Mouse (Mus musculus): ENCODE measurements around the gene Barx2. TPM values are rescaled to one million over a fixed set of nuclear protein-coding genes. Genes with fewer than 3 reads are reported as not detected.

Gene Barx2
- total RNA-seq, 2 experiments from 2014 or later, result 5.8 to 7.4 TPM

DNA sequence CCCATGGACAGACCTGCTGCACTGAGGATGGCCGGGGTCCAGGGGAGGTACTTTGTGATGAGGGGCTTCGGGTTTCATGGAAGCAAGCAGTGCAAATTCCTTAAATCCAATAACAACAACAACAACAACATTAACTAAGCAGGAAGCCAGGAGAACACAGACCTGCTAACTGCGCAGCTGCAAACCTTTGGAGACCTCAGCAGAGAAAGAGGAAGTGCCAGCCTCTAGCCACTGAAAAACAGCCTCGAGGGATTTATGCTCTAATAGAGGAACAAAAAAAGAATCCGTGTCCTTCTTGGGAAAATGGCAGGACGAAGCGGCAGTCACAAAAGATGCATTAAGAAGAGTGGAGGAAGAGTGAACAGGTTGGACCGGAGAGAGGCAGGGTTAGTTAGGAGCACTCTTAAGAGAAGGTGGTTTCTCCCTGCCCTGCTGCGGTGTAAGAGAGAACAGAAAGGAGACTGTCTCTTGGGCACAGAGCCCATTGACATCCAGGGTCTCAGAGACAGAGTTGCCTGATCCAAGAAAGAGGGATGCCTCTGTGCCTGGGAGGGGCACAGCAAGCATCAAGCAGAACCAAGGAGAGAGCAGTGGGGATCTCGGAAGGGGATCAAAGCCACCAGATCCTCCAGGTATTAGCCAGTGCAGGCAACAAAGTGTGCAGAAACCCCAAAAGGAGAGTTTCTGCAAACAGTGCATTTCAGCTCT, 72.0 kb downstream of the Barx2 start:
- intact Hi-C loops (cut with DNase I), result no loop called here
- no peak for DNase-seq (ENCODE audit: low spot score in 2 of 2)

DNA sequence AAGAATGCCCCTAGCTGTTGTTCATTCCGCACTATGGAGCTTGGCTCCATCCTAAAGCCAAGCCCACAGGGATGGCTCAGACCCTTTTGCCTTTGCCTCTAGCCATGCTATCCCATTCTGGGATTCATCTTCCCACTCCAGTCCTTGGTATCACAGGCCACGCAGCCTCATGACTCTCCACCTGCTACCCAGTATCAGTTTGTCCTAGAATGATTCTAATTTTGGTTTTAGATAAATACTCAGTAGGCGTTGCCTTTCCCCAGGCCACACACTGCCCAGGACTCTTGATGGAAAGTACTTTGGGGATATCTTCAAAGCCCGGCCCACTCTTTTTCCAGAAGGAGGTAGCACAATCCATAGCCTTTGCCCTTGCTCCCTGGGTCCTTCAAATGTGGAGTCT, 72.7 kb downstream of the Barx2 start:
- DNase-seq (ENCODE audit: low spot score in 2 of 2), result no peak
- intact Hi-C loops (cut with DNase I), result no loop called here

DNA sequence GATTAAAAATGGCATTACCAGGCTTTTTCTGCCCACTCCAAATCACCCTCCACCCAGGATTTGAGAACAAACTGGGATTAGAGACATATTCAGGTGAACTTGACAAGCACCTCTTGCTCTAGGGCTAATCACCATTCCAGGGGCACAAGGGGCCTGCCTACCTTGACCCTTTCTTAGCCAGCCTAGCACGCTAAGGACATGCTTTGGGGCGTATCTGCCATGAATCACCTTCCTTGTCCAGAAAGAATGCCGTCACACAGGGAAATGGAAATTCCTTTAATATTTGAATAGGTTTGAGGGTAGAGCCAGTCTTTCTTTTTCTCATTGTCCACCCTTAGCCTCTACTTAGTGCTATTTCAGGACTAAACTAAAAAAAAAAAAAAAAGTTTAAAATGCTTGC, 73.2 kb downstream of the Barx2 start:
- intact Hi-C loops (cut with DNase I), result no loop called here
- no peak for DNase-seq (ENCODE audit: low spot score in 2 of 2)

DNA sequence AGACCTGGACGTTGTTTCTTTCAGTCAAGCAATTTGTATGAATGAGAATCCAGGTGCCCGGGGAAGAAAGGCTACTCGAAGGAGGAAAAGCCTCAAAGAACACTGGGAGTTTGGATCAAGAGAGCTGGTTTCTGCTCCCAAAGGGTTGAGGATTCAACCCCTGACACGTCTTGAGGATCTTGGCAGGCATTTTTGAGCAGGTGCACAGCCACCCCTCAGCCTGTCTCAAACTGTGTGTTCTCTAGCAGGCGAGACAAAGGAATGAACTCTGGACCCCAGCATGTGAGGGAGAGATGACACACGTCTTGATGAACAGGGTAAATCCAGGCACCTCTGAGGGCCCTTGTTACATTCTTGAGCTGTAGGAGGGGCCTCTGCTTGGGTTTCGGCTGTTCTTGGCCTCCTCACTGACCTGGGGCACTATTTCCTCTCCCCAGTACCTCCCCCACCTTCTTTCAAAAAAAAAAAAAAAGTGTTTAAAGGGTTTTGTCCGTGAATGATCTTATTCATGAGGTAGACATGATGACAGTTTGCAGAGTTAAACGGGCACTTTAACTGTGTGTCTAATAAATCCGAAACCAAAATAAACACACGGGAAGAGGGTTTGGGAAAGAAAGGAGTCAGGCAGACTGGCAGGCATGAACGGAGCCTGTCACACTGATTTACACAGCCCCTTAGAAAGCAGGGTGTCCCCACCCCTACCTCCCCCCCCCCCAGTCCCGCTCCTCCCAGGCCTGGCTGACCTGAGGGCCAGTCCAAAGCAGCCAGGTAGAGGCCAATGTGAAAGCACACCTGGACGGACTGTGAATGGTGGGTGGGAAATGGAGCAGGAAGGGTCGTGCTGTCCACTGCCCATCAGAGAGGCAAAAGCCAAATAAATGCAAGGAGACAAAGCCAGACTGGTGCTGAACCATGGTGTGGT, 73.9 kb downstream of the Barx2 start:
- intact Hi-C loops (cut with DNase I), result no loop called here
- no peak for DNase-seq (ENCODE audit: low spot score in 2 of 2)

DNA sequence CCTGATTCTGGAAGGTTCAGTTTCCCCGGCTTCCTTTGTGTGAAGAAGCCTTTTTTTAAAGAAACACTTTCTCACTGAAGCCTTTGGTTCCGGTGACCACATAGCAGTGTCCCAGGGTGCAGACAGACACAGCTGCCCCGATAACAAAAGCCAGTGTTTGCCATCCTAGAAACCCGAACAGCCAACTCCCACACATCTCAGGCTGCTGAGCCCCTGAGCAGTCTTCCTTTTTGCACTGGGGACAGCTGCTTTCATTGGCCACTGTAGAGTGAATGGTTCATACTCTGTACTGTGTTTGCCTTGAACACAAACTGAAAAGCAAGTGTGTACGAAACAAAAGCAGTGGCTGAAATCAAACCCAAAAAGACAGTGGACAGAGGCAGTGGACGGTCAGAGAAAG, 75.2 kb downstream of the Barx2 start:
- no peak for DNase-seq (ENCODE audit: low spot score in 2 of 2)
- intact Hi-C loops (cut with DNase I), result no loop called here

DNA sequence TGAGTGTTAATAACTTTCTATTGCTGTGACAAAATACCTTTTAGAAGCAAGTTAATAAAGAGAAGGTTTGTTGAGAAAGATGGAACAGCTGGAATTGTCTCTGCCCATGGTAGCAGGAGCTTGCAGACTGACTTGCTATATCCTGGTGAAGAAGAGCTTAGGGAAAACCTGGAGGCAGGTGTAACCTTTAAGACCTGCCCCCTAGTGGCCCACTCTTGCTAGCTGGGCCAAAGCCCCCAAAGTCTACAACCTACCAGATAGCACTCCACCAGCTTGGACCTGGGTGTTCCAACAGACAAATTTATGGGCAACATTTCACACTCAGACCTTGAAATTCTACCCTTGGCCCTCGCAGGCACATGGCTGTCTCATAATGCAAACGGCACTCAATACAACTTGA, 104.5 kb downstream of the Barx2 start:
- DNase-seq (ENCODE audit: low spot score in 2 of 2), result no peak
- intact Hi-C loops (cut with DNase I), result no loop called here

DNA sequence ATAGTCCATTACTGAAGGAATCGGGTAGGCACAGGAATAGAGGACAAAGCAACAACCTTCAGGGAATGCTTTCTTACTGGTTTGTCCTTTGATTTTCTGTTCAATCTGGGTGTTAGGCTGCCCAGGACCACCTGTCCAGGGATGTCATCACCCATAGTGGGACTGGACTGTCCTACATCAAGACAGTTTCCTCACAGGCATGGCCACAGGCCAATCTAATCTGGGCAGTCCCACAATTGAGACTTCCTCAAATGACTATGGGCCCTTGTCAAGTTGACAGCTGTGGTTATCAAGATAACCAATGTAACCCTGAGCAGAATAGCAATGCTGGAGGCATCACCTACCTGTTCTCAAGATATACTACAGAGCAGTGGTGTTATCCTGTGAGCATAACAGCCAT, 110.6 kb downstream of the Barx2 start:
- intact Hi-C loops (cut with DNase I), result no loop called here
- DNase-seq (ENCODE audit: low spot score in 2 of 2), result no peak

Other genes with a start within 250 kb of the Barx2 start
- 100 to 1,000 TPM; 444 to 458 TPM for gene Arhgap32, start 202.7 kb upstream of the Barx2 start, total RNA-seq (2021)